Mouse (Mus musculus): Measurements from ENCODE around the gene Zfp13.
"Not testable (repeated sequence)": the region's sequence is repeated elsewhere in the genome, so short reads cannot be mapped to it uniquely, and the experiment has no call there.

Zfp13 gene

DNA sequence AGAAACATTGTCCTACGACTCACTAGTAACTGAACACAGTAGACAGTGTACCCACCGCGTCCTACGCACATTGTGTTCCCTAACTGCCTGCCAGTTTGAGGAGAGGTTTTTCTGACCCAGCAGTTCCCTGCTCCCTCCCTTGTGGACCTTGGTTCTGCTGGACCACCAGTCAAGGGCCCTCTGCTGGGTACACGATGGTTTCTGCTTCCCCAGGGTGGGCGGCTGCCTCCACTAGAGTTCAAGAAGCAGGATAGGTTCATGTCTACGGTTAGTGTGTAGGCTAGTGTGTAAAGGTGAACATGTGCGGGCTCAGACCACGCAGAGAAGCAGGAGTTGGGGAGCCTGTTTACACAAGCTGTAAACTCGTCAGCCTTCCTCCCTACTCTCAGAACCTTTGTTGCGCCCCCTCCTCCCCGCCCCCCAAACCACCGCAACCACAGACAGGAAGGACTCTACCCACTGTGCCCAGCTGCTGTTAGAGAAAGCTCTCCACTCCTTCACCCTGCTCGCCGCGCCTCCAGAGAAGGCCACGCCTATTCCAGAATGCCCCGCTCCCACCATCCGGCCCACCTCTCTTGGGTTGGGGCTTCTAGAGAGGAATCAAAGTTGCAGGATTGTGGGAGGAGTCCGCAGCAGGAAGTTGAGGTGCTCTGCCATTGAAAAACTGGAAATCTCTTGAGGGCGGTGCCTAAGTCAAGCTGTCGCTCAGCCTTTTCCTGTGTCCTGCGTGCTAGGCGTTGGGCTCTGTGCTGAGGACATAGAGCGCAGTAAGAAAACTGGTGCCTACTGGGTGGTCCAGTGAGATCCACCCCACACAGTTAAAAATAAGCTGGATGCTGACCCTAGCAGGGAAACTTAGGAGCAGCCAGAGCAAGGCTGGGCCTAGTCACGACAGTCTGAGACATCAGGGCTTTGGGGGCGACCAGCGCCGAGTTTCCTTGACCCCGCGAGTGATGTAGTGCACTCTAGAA is at the start of gene Zfp13:
Zfp13 (minus strand) TSS at position 906 of the 971 bp plus-strand sequence.
- in situ Hi-C loops (cut with MboI, MseI) = no loop called here

DNA sequence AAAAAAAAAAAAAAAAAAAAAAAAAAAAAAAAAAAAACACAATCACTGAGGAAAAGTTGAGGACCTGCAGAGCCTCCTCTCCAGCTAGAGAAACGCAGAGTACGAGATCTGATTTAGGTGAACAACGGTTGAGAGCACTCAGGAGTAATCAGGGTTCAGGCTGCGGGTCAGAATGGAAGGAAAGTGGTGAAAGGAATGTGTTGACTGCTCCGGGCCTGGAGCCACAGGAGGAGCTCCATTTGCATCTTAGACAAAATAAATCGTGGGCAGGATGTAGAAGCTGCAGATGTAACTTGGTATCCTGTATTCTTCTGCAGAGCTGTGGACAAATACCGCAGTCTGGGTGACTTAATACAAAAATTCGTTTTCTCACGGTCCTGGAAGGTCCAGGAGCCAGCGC is 46.6 kb upstream of the Zfp13 start:
- in situ Hi-C loops (cut with MboI, MseI) = no loop called here

DNA sequence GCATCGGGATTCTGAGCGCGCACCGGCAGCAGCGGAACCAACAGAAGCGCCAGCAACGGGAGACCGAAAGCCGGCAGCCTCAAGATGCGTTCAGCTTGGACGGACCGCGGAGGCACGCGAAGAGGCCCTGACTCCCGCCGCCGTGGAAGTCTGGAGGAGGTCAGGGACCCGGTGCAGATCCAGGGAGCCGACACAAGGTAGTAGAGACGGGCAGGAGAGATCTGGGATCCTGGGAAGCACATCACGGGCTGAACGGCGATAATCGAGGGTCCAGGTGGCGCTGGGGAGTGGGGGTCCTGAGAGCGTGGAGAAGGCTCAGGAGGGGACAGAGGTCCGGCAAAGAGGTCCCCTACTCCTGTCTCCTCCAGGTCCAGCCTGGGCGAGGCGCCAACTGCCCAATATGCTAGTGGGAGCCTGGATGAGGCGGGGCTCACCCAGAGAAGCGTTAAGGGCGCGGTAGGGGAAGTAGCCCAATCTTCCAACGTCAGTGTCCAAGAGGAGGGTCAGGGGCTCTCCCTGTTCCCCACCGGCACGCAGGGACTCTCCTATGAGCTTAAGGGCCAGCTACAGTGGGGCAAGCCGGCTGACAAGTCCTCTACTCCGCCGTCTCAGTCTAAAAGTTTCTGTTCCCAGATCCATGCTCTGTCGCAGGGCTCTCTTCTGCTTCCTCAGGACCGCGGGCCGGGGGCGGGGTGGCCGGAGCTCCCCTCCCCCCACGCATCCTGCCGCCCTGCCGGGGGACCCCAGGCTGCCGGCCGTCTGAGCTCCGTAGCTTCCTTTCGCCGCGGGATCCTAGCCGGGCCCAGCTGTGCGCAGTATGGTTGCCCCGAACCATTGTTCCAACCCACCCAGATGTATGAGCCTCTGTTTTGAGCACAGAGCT is 45.6 kb upstream of the Zfp13 start, which contains the start of gene Mmp25:
Mmp25 (minus strand) TSS at position 665 of the 883 bp plus-strand sequence.
- in situ Hi-C loops (cut with MboI, MseI) = no loop called here

DNA sequence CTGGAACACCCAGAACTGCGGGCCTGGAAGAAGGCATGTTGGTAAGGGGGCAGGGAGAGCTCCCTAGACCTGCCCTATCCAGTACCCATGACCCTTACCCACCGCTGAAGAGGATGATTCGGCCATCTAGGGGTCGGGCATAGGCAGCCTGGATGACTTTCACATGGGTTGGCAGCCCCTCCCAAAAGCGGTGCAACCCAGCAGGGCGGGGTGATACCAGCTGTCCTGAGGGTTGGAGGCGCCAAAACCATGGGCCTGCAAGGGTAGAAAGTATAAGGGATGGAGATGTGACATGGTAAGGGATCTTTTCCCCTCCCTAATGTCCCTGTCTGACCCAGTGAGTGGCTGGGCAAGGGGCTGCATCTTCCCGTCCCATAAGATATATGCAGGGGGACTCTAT is 32.0 kb upstream of the Zfp13 start:
- in situ Hi-C loops (cut with MboI, MseI) = no loop called here

DNA sequence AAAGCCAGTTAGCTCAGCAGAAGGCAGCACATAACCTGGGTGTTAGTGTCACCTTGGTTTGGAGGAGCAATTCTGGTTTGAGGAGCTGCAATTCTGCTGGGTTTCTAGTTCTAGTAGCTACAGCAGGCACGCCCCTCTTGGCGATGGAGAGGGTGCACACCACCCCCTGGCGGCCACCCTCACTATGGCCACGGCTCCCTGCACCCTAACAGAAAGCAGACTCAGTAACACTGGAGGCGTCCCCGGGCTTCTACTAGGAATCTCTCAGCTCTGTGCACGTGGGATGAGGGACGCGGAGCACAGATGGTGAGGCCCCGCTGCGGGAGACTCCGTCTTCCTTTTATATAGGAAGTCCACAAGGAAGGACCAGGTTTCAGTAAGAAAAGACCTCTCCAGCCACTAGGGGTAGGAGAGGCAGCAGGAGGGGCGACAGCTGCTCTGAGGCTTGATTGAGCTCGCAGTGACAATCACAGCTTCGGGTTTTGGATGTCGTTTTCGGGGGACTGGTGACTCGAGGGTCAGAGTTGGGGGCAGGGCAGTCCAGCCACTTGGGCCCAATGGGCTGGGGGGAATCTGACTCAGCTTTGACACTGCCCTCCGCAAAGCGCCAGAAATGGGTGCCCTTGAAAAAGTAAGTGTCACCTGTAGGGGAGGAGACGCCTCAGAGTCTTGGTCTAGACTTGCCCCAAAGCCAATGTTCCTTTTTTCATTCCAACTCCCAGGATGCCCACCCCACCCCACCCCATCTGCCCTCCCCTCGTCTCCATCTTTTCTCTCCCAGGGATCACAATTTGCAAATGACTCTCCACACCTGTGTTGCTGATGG is 31.1 kb upstream of the Zfp13 start:
- in situ Hi-C loops (cut with MboI, MseI) = no loop called here

DNA sequence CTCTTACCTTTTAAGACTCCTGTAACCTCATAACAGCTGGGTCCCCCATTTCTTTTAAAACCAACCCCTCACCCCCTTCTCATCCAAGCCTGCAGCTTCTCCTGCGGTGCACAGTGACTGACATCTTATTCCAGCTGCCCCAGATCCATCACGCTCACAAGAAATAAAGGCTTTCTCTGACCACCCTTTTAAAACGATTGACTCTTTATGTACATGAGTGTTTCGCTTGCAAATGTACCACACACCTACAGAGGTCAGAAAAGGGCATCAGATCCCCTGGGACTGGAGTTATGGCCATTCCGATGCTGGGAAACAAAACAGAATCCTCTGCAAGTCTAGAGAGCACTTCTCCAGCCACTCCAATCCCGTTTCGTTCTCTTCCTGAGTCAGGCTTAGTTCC is 28.5 kb upstream of the Zfp13 start:
- in situ Hi-C loops (cut with MboI, MseI) = no loop called here

DNA sequence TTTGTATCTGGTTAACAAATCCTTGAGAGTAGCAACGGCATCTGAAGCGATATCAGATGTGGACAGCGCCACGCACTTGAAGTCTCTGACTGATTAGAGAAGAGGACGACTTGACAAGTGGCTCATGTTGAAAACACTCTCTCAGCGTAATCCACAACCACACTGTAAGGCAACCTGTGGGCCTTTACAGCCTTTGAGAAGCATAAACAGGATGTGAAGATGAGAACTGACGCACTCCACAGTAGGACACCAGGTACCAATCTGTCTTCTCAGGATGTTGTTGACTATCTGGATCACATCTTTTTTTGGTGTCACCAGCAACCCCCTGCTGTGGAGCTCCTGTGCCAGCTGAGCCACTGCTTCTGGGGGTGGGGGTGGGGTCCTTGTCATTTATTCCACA is 21.1 kb upstream of the Zfp13 start:
- in situ Hi-C loops (cut with MboI, MseI) = no loop called here

DNA sequence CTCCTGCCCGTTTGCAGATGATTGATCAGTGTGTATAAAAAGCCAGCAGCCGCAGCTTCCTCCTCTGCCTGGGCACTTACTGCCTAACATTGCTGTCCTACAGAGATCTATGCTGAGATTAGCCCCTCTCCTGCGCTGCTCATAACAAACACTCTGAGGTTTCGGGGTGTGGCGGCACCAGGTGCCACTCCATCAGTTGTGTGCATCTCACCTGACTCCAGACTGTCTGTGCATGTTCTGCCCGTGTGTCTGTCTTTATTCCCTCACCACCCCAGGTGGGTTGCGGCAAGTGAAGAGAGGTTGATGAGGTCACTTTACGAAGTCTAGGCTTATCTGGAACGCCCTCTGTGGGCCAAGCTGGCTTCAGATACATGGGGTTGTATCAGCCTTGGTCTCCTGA is 17.8 kb upstream of the Zfp13 start:
- in situ Hi-C loops (cut with MboI, MseI) = no loop called here

DNA sequence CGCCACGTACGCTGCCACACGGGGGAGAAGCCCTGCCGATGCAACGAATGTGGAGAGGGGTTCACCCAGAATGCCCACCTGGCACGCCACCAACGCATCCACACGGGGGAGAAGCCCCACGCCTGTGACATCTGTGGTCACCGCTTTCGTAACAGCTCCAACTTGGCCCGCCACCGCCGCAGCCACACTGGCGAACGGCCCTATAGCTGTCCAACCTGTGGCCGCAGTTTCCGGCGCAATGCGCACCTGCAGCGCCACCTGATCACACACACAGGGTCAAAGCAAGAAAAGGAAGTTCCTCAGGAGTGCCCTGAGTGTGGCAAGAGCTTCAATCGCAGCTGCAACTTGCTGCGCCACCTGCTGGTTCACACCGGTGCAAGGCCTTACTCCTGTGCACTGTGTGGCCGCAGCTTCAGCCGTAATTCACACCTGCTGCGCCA is 11.1 kb upstream of the Zfp13 start:
- in situ Hi-C loops (cut with MboI, MseI) = loop anchor here (5.0 kb wide), 1 partner anchor 43 kb away; no protein-coding TSS in a partner anchor

DNA sequence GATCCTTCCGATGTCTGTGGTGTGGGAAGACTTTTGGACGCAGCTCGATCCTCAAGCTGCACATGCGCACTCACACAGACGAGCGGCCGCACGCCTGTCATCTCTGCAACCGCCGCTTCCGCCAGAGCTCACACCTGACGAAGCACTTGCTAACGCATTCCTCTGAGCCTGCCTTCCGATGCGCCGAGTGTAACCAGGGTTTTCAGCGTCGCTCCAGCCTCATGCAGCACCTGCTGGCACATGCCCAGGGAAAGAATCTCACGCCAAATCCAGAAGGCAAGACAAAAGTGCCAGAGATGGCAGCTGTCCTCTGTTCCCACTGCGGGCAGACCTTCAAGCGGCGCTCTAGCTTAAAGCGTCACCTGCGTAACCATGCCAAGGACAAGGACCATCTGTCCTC is 10.3 kb upstream of the Zfp13 start:
- in situ Hi-C loops (cut with MboI, MseI) = loop anchor here (5.0 kb wide), 1 partner anchor 42 kb away; no protein-coding TSS in a partner anchor

DNA sequence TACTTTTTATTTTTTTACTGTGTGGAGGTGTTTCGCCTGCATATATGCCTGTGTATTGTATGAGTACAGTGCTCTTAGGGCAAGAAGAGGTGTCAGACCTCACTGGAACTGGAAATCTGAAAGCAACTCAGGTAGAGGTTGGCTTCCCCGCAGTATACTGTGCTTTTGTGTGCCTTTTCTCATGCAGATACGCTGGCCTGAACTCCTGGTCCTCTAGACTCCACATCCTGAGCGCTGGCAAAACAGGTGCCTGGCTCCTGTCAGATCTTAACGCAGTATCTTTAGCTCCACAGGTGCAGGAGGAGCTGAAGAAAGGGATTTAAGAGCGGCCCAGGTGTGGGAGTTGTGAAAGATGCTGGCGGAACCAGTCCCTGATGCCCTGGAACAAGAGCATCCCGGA is 5.9 kb upstream of the Zfp13 start:
- in situ Hi-C loops (cut with MboI, MseI) = no loop called here

DNA sequence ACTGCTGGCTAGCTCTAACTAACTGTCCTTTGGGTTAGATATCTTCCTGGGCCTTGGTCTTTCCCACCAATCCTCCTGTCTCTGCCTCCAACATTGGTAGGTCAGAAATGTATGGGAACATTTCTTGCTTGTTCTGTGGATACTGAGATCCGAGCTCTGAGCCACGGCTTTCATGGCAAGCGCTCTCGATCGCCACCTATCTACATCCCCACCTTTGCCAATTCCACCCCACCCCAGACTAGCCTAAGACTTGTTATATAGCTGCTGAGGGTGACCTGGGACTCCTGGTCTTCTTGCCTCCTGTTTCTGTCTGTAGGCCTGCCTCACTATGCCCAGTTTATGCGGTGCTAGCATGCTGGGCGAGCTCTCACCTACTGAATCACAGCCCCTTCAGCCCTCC is 5.1 kb upstream of the Zfp13 start:
- in situ Hi-C loops (cut with MboI, MseI) = no loop called here

DNA sequence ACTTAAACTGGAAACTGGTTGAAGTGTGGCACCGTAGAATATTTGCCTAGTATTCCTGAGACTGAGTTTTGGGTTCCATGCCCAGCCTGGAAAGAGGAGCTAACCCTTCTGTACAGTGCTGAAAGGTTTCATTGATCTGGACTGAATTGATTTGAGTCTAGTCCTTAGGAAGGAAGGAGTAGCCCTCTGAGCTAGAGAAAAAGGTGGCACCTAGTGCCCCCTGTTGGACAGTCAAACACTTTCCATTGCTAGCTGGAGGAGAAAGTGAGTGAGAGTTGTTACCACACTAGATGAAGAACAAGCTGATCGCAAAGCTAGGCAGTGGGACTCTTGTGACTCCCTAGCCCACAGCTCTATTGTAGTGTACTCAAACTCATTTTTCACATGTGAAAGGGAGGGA is 4.3 kb upstream of the Zfp13 start:
- in situ Hi-C loops (cut with MboI, MseI) = no loop called here

DNA sequence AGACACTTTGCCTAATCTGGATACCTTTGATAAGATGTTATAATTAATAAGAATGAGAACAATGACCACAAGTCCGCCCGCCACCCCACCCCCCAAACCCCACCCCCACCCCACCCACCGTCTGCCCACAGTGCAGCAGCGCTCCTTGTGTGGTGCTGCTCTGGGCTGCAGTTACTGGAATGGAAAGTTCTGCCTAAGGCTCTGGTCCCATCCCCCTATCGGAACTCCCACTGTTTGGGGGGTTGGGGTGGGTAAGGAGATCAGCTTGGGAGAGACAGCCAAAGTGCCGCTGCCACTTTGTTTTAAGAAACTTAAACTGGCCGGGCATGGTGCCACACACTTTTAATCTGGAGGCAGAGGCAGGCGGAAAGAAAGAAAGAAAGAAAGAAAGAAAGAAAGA is 3.8 kb upstream of the Zfp13 start:
- in situ Hi-C loops (cut with MboI, MseI) = no loop called here

DNA sequence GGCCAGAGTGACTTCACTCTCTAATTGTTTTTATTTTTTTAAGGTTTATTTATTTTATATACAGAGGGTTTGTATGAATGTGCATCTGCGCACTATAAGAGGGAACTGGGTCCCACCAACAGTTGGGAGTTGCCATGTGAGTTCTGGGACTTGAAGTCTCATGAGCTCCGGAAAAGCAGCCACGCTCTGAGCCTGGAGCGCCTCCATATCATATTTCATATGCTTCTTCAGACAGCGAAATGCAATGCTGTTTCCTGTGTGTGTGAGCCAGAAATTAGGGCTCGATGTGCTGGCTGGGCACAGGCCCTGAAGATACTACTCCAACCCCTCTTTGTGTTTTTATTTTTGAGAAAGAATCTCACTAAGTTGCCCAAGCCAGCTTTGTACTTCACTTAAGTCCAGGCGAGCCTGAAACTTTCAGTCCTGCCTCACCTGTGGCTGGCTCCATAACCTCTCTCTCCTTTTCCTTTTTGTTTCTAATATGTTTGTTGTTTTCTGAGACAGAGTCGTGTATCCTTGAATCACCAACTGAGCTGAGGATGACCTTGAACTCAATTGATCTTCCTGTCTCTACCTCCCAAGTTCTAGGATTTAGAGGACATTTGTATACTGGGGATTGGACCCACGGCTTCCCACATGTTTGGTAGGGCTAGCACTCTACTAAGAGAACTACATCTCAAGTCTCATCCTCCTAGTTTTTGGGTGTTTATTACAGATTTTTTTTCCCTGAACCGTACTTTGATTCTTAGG is 2.7 kb upstream of the Zfp13 start:
- in situ Hi-C loops (cut with MboI, MseI) = no loop called here

DNA sequence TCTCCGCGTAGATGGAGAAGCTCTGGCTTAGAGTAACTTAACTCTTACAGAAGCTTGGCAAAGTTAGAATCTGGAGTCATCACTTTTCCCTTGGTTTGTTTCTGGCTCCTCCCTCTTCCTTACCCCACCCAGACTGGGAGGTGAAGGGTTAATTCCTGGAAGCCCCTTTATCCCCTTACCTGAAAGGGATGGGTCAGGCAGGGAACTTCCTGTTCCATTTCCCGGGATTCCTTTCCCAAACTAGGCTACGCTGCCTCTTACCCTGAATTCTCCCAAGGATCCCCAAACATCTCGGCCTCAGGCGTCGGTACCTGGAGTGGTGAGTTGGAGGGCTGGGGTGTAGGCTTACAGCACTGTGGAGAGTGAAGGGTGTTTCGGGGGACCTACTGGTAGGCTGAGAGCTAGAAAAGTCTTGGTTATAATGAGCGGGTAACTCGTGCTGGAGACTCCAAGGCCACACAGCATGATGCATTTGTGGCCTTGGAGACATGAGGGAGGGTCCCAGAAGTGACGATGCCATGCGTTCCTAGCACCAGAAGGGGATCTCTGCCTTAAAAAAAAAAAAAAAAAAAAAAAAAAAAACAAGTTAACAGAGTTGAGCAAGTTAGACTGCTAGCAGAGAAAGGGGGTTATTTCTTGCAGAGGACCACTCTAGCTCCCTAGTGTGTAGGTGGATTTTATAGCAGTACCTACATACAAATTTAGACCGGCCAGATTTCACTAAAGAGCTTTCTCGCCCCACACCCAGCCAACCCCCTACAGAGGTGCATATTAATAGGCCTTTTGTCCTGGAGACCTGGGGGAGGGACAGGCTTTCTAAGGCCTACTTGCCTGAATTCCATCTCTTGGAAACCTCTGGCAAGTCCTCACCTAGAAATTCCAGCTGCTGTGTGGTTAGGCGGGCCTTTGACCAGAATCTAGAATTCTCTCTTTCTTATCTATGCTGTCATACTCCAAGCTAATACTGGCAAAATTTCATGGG is 1.6 kb upstream of the Zfp13 start, which contains the start of gene Zscan10:
Zscan10 (plus strand) TSS at position 216 of the 982 bp plus-strand sequence.
- in situ Hi-C loops (cut with MboI, MseI) = no loop called here

DNA sequence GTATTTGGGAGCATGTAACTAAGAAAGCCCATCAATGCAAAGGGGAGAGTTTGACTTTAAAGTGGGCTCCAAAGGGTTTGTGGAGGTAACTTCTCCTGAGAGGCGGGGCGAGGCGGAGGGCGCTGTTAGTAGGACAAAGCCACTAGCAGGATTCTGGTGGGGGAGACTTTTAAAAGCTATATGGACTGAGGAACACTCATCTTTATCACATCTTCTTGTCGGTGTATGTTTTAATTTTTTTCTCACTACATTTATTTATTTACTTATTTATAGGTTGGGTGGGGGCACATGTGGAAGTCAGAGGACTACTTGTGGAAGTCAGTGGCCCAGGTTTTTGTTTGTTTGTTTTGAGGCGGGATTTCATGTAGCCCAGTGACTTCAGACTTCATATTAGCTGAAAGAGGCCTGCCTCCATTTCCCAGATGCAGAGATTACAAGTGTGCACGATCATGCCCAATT is 347 bp upstream of the Zfp13 start:
- in situ Hi-C loops (cut with MboI, MseI) = no loop called here

DNA sequence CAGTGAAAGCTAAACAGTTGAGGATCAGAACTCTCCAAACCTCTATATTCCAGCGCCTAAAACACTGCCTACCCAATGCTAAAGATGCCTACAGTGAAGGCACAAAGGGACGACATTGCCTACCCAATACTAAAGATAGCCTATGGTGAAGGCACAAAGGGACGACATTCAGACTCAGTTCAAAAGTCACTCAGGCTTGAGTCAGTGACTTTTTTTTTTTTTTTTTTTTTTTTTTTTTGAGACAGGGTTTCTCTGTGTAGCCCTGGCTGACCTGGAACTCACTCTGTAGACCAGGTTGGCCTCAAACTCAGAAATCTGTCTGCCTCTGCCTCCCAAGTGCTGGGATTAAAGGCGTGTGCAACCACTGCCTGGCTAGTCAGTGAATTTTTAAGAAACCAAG is 4.1 kb downstream of the Zfp13 start:
- in situ Hi-C loops (cut with MboI, MseI) = not testable (repeated sequence)

DNA sequence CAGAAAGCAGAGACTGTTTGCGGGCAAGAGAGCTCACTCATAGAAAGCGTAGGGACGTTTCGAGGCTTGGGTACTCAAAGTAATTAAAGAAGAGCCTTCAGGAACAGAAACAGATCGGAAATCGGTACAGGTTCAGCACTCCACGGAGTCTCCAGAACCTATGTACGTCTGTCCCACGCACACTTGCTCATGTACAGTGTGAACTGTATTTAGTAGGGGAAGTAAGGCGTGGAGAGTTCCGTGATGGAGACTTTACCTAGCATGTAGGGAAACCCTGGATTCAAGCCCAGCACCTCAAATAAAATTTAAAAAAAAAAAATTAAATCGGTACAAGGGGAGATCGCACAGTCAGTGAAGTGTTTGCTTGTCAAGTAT is 6.4 kb downstream of the Zfp13 start:
- in situ Hi-C loops (cut with MboI, MseI) = no loop called here

Data from T-helper 1 cell (primary cell).